Mouse (Mus musculus) embryonic facial prominence, embryonic 11.5 days (tissue): ENCODE data around the gene Adamts6. TPM values are rescaled to one million over a fixed set of nuclear protein-coding genes. Genes with fewer than 3 reads are reported as not detected.

Experiments used
- ATAC-seq: fragments of 200-750 bp; cut with Nextera tagmentation; replicated peaks from 2 replicates; pipeline ENCODE4 v1.8.0; 2017; ENCODE audit warnings: low read depth; ENCODE audit not compliant: insufficient number of reproducible peaks, low FRiP score, low TSS enrichment
- DNase-seq: peaks from one replicate; pipeline ENCODE4 v3.0.0-alpha.2; 2015; ENCODE audit warnings: low spot score
- H3K27ac ChIP-seq: fragments of 300-500 bp; sonication (generic); replicated peaks from 2 replicates; pipeline ENCODE4 v1.5.1; 2014; ENCODE audit warnings: mild to moderate bottlenecking, low read depth, low read length, control low read depth
- H3K27me3 ChIP-seq: fragments of 300-500 bp; sonication (generic); 2 replicates; pipeline ENCODE4 v1.6.1; 2014; ENCODE audit warnings: mild to moderate bottlenecking, low read length, moderate library complexity, mixed read lengths; ENCODE audit not compliant: control insufficient read depth, insufficient read depth
- H3K36me3 ChIP-seq: fragments of 300-500 bp; sonication (generic); replicated peaks from 2 replicates; pipeline ENCODE4 v1.6.1; 2014; ENCODE audit warnings: low read depth, mild to moderate bottlenecking, low read length, moderate library complexity, mixed read lengths; ENCODE audit not compliant: control insufficient read depth, insufficient read depth
- H3K4me1 ChIP-seq: fragments of 300-500 bp; sonication (generic); 2 replicates; pipeline ENCODE4 v1.6.1; 2014; ENCODE audit warnings: low read length, mixed read lengths; ENCODE audit not compliant: control insufficient read depth, insufficient read depth
- H3K4me2 ChIP-seq: fragments of 300-500 bp; sonication (generic); 2 replicates; pipeline ENCODE4 v1.6.1; 2014; ENCODE audit warnings: low read depth, mild to moderate bottlenecking, control low read depth, low read length, moderate library complexity
- H3K4me3 ChIP-seq: fragments of 300-500 bp; sonication (generic); 2 replicates; pipeline ENCODE4 v1.5.1; 2014; ENCODE audit warnings: low read depth, low read length, control low read depth
- H3K9ac ChIP-seq: fragments of 300-500 bp; sonication (generic); replicated peaks from 2 replicates; pipeline ENCODE4 v1.6.1; 2014; ENCODE audit warnings: mild to moderate bottlenecking, control low read depth, low read length
- H3K9me3 ChIP-seq: fragments of 300-500 bp; sonication (generic); replicated peaks from 2 replicates; pipeline ENCODE4 v1.6.1; 2016; ENCODE audit warnings: mild to moderate bottlenecking, low read length, inconsistent platforms, mixed read lengths; ENCODE audit not compliant: control insufficient read depth
- WGBS: fragments of 180-500 bp; shearing (Covaris S2); extraction: QIAGEN DNeasy Blood & Tissue Kit; methylation state at CpG from one replicate; pipeline ENCODE4 v1.1.7; 2014; 5-methylcytosine and 5-hydroxymethylcytosine counted together
- polyA plus RNA-seq: library from polyadenylated mRNA; unstranded; fragments of >200 nt; fragmentation: Nextera tagmentation; extraction: Ambion mirVana; gene quantifications from 2 replicates; pipeline ENCODE4 v1.2.1, GENCODE M21; 2014

The Adamts6 gene
- polyA plus RNA-seq, 1 experiment from 2014 or later = 3.1 TPM

GRCm38 (mm10) chr13:104540861-104541398 lies 253.3 kb downstream of the Adamts6 start:
- no peak overlapping the region for H3K27ac ChIP-seq
- no peak overlapping the region for H3K4me2 ChIP-seq
- H3K36me3 ChIP-seq = no peaks in the 10 kb centered on the region
- DNase-seq (no peak), ATAC-seq (peak; percentile 72)
- H3K4me1 ChIP-seq = no peaks in the 10 kb centered on the region
- H3K27me3 ChIP-seq = no peaks in the 10 kb centered on the region
- H3K4me3 ChIP-seq = no peak overlapping the region
- 33% methylated on average over 7 of the region's 7 CpGs for WGBS
- H3K9me3 ChIP-seq = no peaks in the 10 kb centered on the region
- H3K9ac ChIP-seq = 0 out of 2 replicates have a peak overlapping the region, but pooled peaks have one; percentile 5

- ATAC-seq (no peak), DNase-seq (no peak)
- H3K27me3 ChIP-seq = no peaks in the 10 kb centered on the region
- no peak overlapping the region for H3K4me3 ChIP-seq
- no peaks in the 10 kb centered on the region for H3K4me1 ChIP-seq
- no peak overlapping the region for H3K4me2 ChIP-seq
- H3K9me3 ChIP-seq = no peaks in the 10 kb centered on the region
- WGBS = 85% methylated on average over 10 of the region's 10 CpGs
- H3K27ac ChIP-seq = no peak overlapping the region
- H3K36me3 ChIP-seq = no peaks in the 10 kb centered on the region
- H3K9ac ChIP-seq = no peak overlapping the region
Measured at GRCm38 (mm10) chr13:104542123-104542758, 254.6 kb downstream of the Adamts6 start.

GRCm38 (mm10) chr13:104542759-104543141 lies 255.1 kb downstream of the Adamts6 start:
- H3K9ac ChIP-seq = no peak overlapping the region
- WGBS = 78% methylated on average over 4 of the region's 4 CpGs
- H3K27me3 ChIP-seq = no peaks in the 10 kb centered on the region
- no peak overlapping the region for H3K27ac ChIP-seq
- H3K4me2 ChIP-seq = no peak overlapping the region
- no peaks in the 10 kb centered on the region for H3K36me3 ChIP-seq
- no peaks in the 10 kb centered on the region for H3K9me3 ChIP-seq
- ATAC-seq (no peak), DNase-seq (no peak)
- H3K4me3 ChIP-seq = no peak overlapping the region
- no peaks in the 10 kb centered on the region for H3K4me1 ChIP-seq

Other genes starting within 250 kb of the Adamts6 start
- 24.3 and 25.2 TPM in 2 replicates for gene Nln, start 178.2 kb upstream of the Adamts6 start, polyA plus RNA-seq
- gene Sgtb, start 178.1 kb upstream of the Adamts6 start, polyA plus RNA-seq = 13.5 and 13.8 TPM in 2 replicates
- gene Trappc13, start 109.4 kb upstream of the Adamts6 start, polyA plus RNA-seq = 75.6 and 82.2 TPM in 2 replicates
- 26.7 and 28.4 TPM in 2 replicates for gene Trim23, start 109.0 kb upstream of the Adamts6 start, polyA plus RNA-seq
- 84.3 and 100 TPM in 2 replicates for gene Cenpk, start 59.2 kb upstream of the Adamts6 start, polyA plus RNA-seq
- 15.4 and 19.3 TPM in 2 replicates for gene Ppwd1, start 59.0 kb upstream of the Adamts6 start, polyA plus RNA-seq